In genomic region chr19:5056251-5056650, GRCm38 (mm10) we compare ENCODE assay signal across 8 mouse cellular contexts. TPM values are rescaled to one million over a fixed set of nuclear protein-coding genes. Genes with fewer than 3 reads are reported as not detected.
DNase-seq lines count a peak whose midpoint lies in the region; ATAC-seq and TF ChIP-seq lines count a peak whose summit lies in the region.

No protein-coding gene starts in this region.

- H3K27ac ChIP-seq in layer of hippocampus, adult 2 months: peak overlapping the region; percentile 10; the same call in 1 of the 2 replicates
- no peak overlapping the region for H3K27ac ChIP-seq in forebrain, embryonic 15.5 days (replicated peaks)
- H3K27ac ChIP-seq in limb, embryonic 11.5 days (replicated peaks; ENCODE audit: low read depth, low read length): no peak overlapping the region
- no peak overlapping the region for H3K27ac ChIP-seq in olfactory bulb, adult 2 months (ENCODE audit: insufficient read depth, low read depth, low read length)

- ATAC-seq in forebrain, embryonic 15.5 days (replicated peaks): peak; percentile 65; the same call in 1 of the 2 replicates
- peak; percentile 58; the same call in 1 of the 2 replicates for ATAC-seq in limb, embryonic 11.5 days (ENCODE audit: insufficient number of reproducible peaks, low FRiP score, low TSS enrichment, low read depth)
- no peak for ATAC-seq in erythroid progenitor cell, adult 5-6 weeks (replicated peaks; ENCODE audit: low FRiP score, poor library complexity, severe bottlenecking)

- TF ChIP-seq CTCF in layer of hippocampus, adult 2 months (conservative IDR thresholded peaks at IDR 0.05): peak; percentile 90
- peak; percentile 75; the same call in 1 of the 2 replicates for TF ChIP-seq CTCF in olfactory bulb, adult 2 months (IDR thresholded peaks at IDR 0.05; ENCODE audit: insufficient read depth, low read depth, low read length)

- H3K4me3 ChIP-seq in layer of hippocampus, adult 2 months: no peak overlapping the region
- no peak overlapping the region for H3K4me3 ChIP-seq in forebrain, embryonic 15.5 days
- 0 out of 2 replicates have a peak overlapping the region, but pooled peaks have one; percentile 5 for H3K4me3 ChIP-seq in limb, embryonic 11.5 days (ENCODE audit: low read depth, low read length)
- H3K4me3 ChIP-seq in olfactory bulb, adult 2 months (ENCODE audit: insufficient read depth, low read depth, low read length): no peak overlapping the region

- H3K36me3 ChIP-seq in forebrain, embryonic 15.5 days: no peaks in the 10 kb centered on the region
- no peaks in the 10 kb centered on the region for H3K36me3 ChIP-seq in limb, embryonic 11.5 days (ENCODE audit: control insufficient read depth, insufficient read depth, low read length)

- peaks cover 16% of the 10 kb centered on the region; the same call in 1 of the 2 replicates for H3K4me1 ChIP-seq in forebrain, embryonic 15.5 days
- H3K4me1 ChIP-seq in limb, embryonic 11.5 days (ENCODE audit: control insufficient read depth, insufficient read depth, low read length): peaks cover 40% of the 10 kb centered on the region
- H3K4me1 ChIP-seq in olfactory bulb, adult 2 months (ENCODE audit: control insufficient read depth, insufficient read depth, low read length): peaks cover 53% of the 10 kb centered on the region

- no peaks in the 10 kb centered on the region for H3K9me3 ChIP-seq in forebrain, embryonic 15.5 days
- H3K9me3 ChIP-seq in limb, embryonic 11.5 days (ENCODE audit: control insufficient read depth, low read length): no peaks in the 10 kb centered on the region

- no peak overlapping the region for H3K9ac ChIP-seq in forebrain, embryonic 15.5 days (replicated peaks)
- H3K9ac ChIP-seq in limb, embryonic 11.5 days (ENCODE audit: low read length): no peak overlapping the region

- WGBS in forebrain, embryonic 15.5 days: 10% methylated on average over 6 of the region's 6 CpGs
- 9% methylated on average over 6 of the region's 6 CpGs for WGBS in limb, embryonic 11.5 days
- 14% methylated on average over 6 of the region's 6 CpGs for WGBS in olfactory bulb, adult 2 months

- peak in 1 of 2 experiments; percentile 53 for DNase-seq in layer of hippocampus, adult 2 months (ENCODE audit: low spot score in 2 of 2)
- no peak for DNase-seq in layer of hippocampus, adult 18-20 months (ENCODE audit: low spot score in 2 of 2)
- DNase-seq in R1 (ENCODE audit: low read depth, low spot score): peak; percentile 72
- DNase-seq in limb, embryonic 11.5 days (ENCODE audit: low spot score): peak; percentile 87
- DNase-seq in urinary bladder, adult 18-20 months (ENCODE audit: low spot score in 2 of 2): no peak

- peaks cover 24% of the 10 kb centered on the region for H3K27me3 ChIP-seq in forebrain, embryonic 15.5 days
- H3K27me3 ChIP-seq in limb, embryonic 11.5 days (ENCODE audit: control insufficient read depth, insufficient read depth, low read length): peaks cover 27% of the 10 kb centered on the region

- no peak overlapping the region for H3K4me2 ChIP-seq in forebrain, embryonic 15.5 days (replicated peaks)
- peak overlapping the region; percentile 12; the same call in 1 of the 2 replicates for H3K4me2 ChIP-seq in limb, embryonic 11.5 days (ENCODE audit: low read depth, severe bottlenecking)

- TF ChIP-seq POLR2A in olfactory bulb, adult 2 months (IDR thresholded peaks at IDR 0.05; ENCODE audit: insufficient read depth, low read depth, low read length): no peak

RNA-seq across cellular contexts. Expression of gene Rin1, which starts 6.0 kb away (rescaled TPM):
- 100 to 1,000 TPM; 117 to 119 TPM for total RNA-seq in layer of hippocampus, adult 2 months (2021)
- 100 to 1,000 TPM; 106 to 107 TPM for total RNA-seq in layer of hippocampus, adult 18-20 months (2021)
- 0.97 and 2.0 TPM in 2 replicates for polyA plus RNA-seq in forebrain, embryonic 15.5 days (2015; fragmentation: Nextera tagmentation; extraction: Ambion mirVana)
- polyA plus RNA-seq in limb, embryonic 11.5 days (2014; fragmentation: Nextera tagmentation; extraction: Ambion mirVana): 1.3 and 1.6 TPM in 2 replicates
- polyA plus RNA-seq in olfactory bulb, adult 2 months (2012; ENCODE audit: insufficient read depth, insufficient read length, low replicate concordance, missing spikeins): not detected in 2 replicates
- 0.42 TPM in 1 of 2 replicates, not detected in the other for total RNA-seq in erythroid progenitor cell, adult 5-6 weeks (2015; ENCODE audit: low replicate concordance)
- not detected in 2 replicates for total RNA-seq in erythroid progenitor cell, adult 5-6 weeks (2017; ENCODE audit: low replicate concordance)

RNA-seq across cellular contexts. Expression of gene Cd248, which starts 11.6 kb away (rescaled TPM):
- 1 to 10 TPM; 3.2 to 3.9 TPM for total RNA-seq in layer of hippocampus, adult 2 months (2021)
- 1 to 10 TPM; 1.7 to 1.8 TPM for total RNA-seq in layer of hippocampus, adult 18-20 months (2021)
- 10.3 and 11.1 TPM in 2 replicates for polyA plus RNA-seq in forebrain, embryonic 15.5 days (2015; fragmentation: Nextera tagmentation; extraction: Ambion mirVana)
- polyA plus RNA-seq in limb, embryonic 11.5 days (2014; fragmentation: Nextera tagmentation; extraction: Ambion mirVana): 41.1 and 45.6 TPM in 2 replicates
- polyA plus RNA-seq in olfactory bulb, adult 2 months (2012; ENCODE audit: insufficient read depth, insufficient read length, low replicate concordance, missing spikeins): not detected in 2 replicates
- not detected in 2 replicates for total RNA-seq in erythroid progenitor cell, adult 5-6 weeks (2015; ENCODE audit: low replicate concordance)
- total RNA-seq in erythroid progenitor cell, adult 5-6 weeks (2017; ENCODE audit: low replicate concordance): not detected in 2 replicates

RNA-seq across cellular contexts. Expression of gene Brms1, which starts 15.1 kb away (rescaled TPM):
- total RNA-seq in layer of hippocampus, adult 2 months (2021): 10 to 100 TPM; 21.4 to 25.3 TPM
- total RNA-seq in layer of hippocampus, adult 18-20 months (2021): 10 to 100 TPM; 22.4 to 23.2 TPM
- polyA plus RNA-seq in forebrain, embryonic 15.5 days (2015; fragmentation: Nextera tagmentation; extraction: Ambion mirVana): 52.8 and 55.5 TPM in 2 replicates
- polyA plus RNA-seq in limb, embryonic 11.5 days (2014; fragmentation: Nextera tagmentation; extraction: Ambion mirVana): 52.6 and 61.2 TPM in 2 replicates
- not detected in 2 replicates for polyA plus RNA-seq in olfactory bulb, adult 2 months (2012; ENCODE audit: insufficient read depth, insufficient read length, low replicate concordance, missing spikeins)
- 4.6 and 13.0 TPM in 2 replicates for total RNA-seq in erythroid progenitor cell, adult 5-6 weeks (2015; ENCODE audit: low replicate concordance)
- 4.5 and 10.9 TPM in 2 replicates for total RNA-seq in erythroid progenitor cell, adult 5-6 weeks (2017; ENCODE audit: low replicate concordance)

RNA-seq across cellular contexts. Expression of gene AC124502.3, which starts 17.6 kb away (rescaled TPM):
- total RNA-seq in layer of hippocampus, adult 2 months (2021): 1 to 10 TPM; 4.1 to 7.6 TPM
- 1 to 10 TPM; 6.2 to 6.7 TPM for total RNA-seq in layer of hippocampus, adult 18-20 months (2021)
- 3.3 and 4.0 TPM in 2 replicates for polyA plus RNA-seq in forebrain, embryonic 15.5 days (2015; fragmentation: Nextera tagmentation; extraction: Ambion mirVana)
- 1.7 and 2.0 TPM in 2 replicates for polyA plus RNA-seq in limb, embryonic 11.5 days (2014; fragmentation: Nextera tagmentation; extraction: Ambion mirVana)
- not detected in 2 replicates for polyA plus RNA-seq in olfactory bulb, adult 2 months (2012; ENCODE audit: insufficient read depth, insufficient read length, low replicate concordance, missing spikeins)
- total RNA-seq in erythroid progenitor cell, adult 5-6 weeks (2015; ENCODE audit: low replicate concordance): 1.3 and 4.0 TPM in 2 replicates
- 2.1 TPM in 1 of 2 replicates, not detected in the other for total RNA-seq in erythroid progenitor cell, adult 5-6 weeks (2017; ENCODE audit: low replicate concordance)

RNA-seq across cellular contexts. Expression of gene B4gat1, which starts 17.6 kb away (rescaled TPM):
- 100 to 1,000 TPM; 112 to 130 TPM for total RNA-seq in layer of hippocampus, adult 2 months (2021)
- total RNA-seq in layer of hippocampus, adult 18-20 months (2021): 100 to 1,000 TPM; 114 to 120 TPM
- polyA plus RNA-seq in forebrain, embryonic 15.5 days (2015; fragmentation: Nextera tagmentation; extraction: Ambion mirVana): 51.3 and 54.4 TPM in 2 replicates
- polyA plus RNA-seq in limb, embryonic 11.5 days (2014; fragmentation: Nextera tagmentation; extraction: Ambion mirVana): 36.6 and 37.8 TPM in 2 replicates
- not detected in 2 replicates for polyA plus RNA-seq in olfactory bulb, adult 2 months (2012; ENCODE audit: insufficient read depth, insufficient read length, low replicate concordance, missing spikeins)
- total RNA-seq in erythroid progenitor cell, adult 5-6 weeks (2015; ENCODE audit: low replicate concordance): not detected in 2 replicates
- total RNA-seq in erythroid progenitor cell, adult 5-6 weeks (2017; ENCODE audit: low replicate concordance): 0.68 TPM in 1 of 2 replicates, not detected in the other

Comparison
In these comparisons a context has a peak if more than half of its experiments do, and no peak if none do; other contexts are left out.
1. DNase-seq: peak in R1 (single experiment) and limb, embryonic 11.5 days (single experiment); none in layer of hippocampus, adult 18-20 months (0 of 2) and urinary bladder, adult 18-20 months (0 of 2).
2. RNA of gene Rin1, which starts 6.0 kb away (total RNA-seq): 117 to 119 TPM in layer of hippocampus, adult 2 months and 106 to 107 TPM in layer of hippocampus, adult 18-20 months; 0.42 TPM in erythroid progenitor cell, adult 5-6 weeks; every median in the first group is over 10 times any median in the second.